Mouse (Mus musculus): ENCODE data around the gene Mroh2b. TPM values are rescaled to one million over a fixed set of nuclear protein-coding genes. Genes with fewer than 3 reads are reported as not detected.

Mroh2b gene
- polyA plus RNA-seq (2015; fragmentation: Illumina TruSeq; extraction: RNeasy Lipid Tissue Mini Kit (QIAGEN cat#74804); ENCODE audit: insufficient read depth, low read depth, low replicate concordance): not detected

GRCm38 (mm10) chr15:4898437-4898836, at the start of gene Mroh2b:
TSS of gene Mroh2b (plus strand) at chr15:4898737.

Other genes with a start within 250 kb of the Mroh2b start
- gene C6, start 171.6 kb upstream of the Mroh2b start, polyA plus RNA-seq (2015; fragmentation: Illumina TruSeq; extraction: RNeasy Lipid Tissue Mini Kit (QIAGEN cat#74804); ENCODE audit: insufficient read depth, low read depth, low replicate concordance): not detected
- gene C7, start 165.0 kb downstream of the Mroh2b start, polyA plus RNA-seq (2015; fragmentation: Illumina TruSeq; extraction: RNeasy Lipid Tissue Mini Kit (QIAGEN cat#74804); ENCODE audit: insufficient read depth, low read depth, low replicate concordance): 2.4 TPM
- gene Card6, start 209.8 kb downstream of the Mroh2b start, polyA plus RNA-seq (2015; fragmentation: Illumina TruSeq; extraction: RNeasy Lipid Tissue Mini Kit (QIAGEN cat#74804); ENCODE audit: insufficient read depth, low read depth, low replicate concordance): 1.0 TPM
- 440 TPM for gene Rpl37, start 217.9 kb downstream of the Mroh2b start, polyA plus RNA-seq (2015; fragmentation: Illumina TruSeq; extraction: RNeasy Lipid Tissue Mini Kit (QIAGEN cat#74804); ENCODE audit: insufficient read depth, low read depth, low replicate concordance)
- 4.7 TPM for gene Prkaa1, start 245.1 kb downstream of the Mroh2b start, polyA plus RNA-seq (2015; fragmentation: Illumina TruSeq; extraction: RNeasy Lipid Tissue Mini Kit (QIAGEN cat#74804); ENCODE audit: insufficient read depth, low read depth, low replicate concordance)